Comparison of ENCODE assay signal across 7 mouse cellular contexts in the genomic region with DNA sequence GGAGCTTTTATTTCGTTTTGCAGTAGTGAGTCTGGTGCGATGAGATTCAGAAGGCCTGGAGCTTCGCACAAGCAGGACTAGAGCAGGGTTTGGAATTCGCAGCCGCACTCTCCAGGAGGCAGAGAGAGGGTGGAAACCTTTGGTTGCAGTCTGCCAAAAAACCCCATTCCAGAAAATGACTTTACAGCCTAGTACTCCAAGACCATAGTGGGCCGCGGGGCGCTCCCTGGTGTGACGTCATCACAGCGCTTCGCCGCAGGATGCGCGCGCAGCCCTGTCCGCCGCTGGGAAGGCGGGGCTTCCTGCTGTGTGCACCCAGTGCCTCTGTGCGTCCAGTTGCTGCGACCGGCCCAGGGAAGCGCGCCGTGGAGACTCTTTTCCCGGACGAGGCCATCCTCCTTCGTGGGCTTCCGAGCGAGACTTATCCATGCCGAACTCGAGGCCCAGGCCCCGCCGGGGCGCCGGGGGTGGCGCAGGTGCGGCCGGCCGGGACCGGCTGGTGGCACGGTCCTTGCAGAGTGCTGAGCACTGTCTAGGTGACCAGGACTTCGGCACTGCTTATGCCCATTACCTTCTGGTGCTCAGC. TPM values are rescaled to one million over a fixed set of nuclear protein-coding genes. Genes with fewer than 3 reads are reported as not detected.
DNase-seq lines count a peak whose midpoint lies in the region; ATAC-seq lines count a peak whose summit lies in the region.

A gene (plus strand): TSS at position 277 of the 586 bp plus-strand sequence.

- intact Hi-C loops in gastrocnemius, postnatal 36 days (cut with DNase I): no loop called here
- intact Hi-C loops in left cerebral cortex, postnatal 25 days (cut with DNase I): loop anchor here (5.0 to 10.0 kb wide), 2 partner anchors 127 to 1484 kb away; no protein-coding TSS in a partner anchor

- 0 out of 2 replicates have a peak, but pooled peaks cover 2% of the 10 kb centered on the region for H3K4me1 ChIP-seq in intestine, embryonic 15.5 days (replicated peaks)
- H3K4me1 ChIP-seq in midbrain, embryonic 10.5 days: peaks cover 23% of the 10 kb centered on the region

- 3% methylated on average over 42 of the region's 42 CpGs for WGBS in intestine, embryonic 15.5 days
- WGBS in midbrain, embryonic 10.5 days: 4% methylated on average over 42 of the region's 42 CpGs

- H3K36me3 ChIP-seq in intestine, embryonic 15.5 days: peaks cover 15% of the 10 kb centered on the region
- H3K36me3 ChIP-seq in midbrain, embryonic 10.5 days: peaks cover 31% of the 10 kb centered on the region

- H3K4me2 ChIP-seq in intestine, embryonic 15.5 days (replicated peaks): peak within 1 kb of the TSS; percentile 72

- H3K9me3 ChIP-seq in intestine, embryonic 15.5 days: no peaks in the 10 kb centered on the region
- no peaks in the 10 kb centered on the region for H3K9me3 ChIP-seq in midbrain, embryonic 10.5 days (replicated peaks)

- peak within 1 kb of the TSS; percentile 86 for H3K27ac ChIP-seq in intestine, embryonic 15.5 days
- peak within 1 kb of the TSS; percentile 93 for H3K27ac ChIP-seq in midbrain, embryonic 10.5 days (replicated peaks)

- H3K9ac ChIP-seq in intestine, embryonic 15.5 days: peak within 1 kb of the TSS; percentile 91

- H3K4me3 ChIP-seq in intestine, embryonic 15.5 days (replicated peaks): peak within 1 kb of the TSS; percentile 82
- H3K4me3 ChIP-seq in midbrain, embryonic 10.5 days: peak within 1 kb of the TSS; percentile 78

- no peaks in the 10 kb centered on the region for H3K27me3 ChIP-seq in intestine, embryonic 15.5 days (replicated peaks)
- no peaks in the 10 kb centered on the region for H3K27me3 ChIP-seq in midbrain, embryonic 10.5 days (ENCODE audit: low read depth, poor library complexity, severe bottlenecking)

- peak; percentile 95 to 97 for DNase-seq in adrenal gland, adult 18-20 months (ENCODE audit: low spot score in 2 of 2)
- peak; percentile 95 for DNase-seq in embryo, embryonic 11 days
- peak; percentile 90 to 91 for DNase-seq in gastrocnemius, postnatal 36 days
- DNase-seq in left cerebral cortex, postnatal 25 days (ENCODE audit: low spot score in 2 of 2): peak; percentile 95
- DNase-seq in midbrain, embryonic 10.5 days (ENCODE audit: low spot score): peak; percentile 90
- peak; percentile 95 for DNase-seq in right cerebral cortex, postnatal 4 days

- ATAC-seq in intestine, embryonic 15.5 days: peak; percentile 99

RNA-seq across cellular contexts. Expression of the gene that starts here (rescaled TPM):
- total RNA-seq in adrenal gland, adult 18-20 months (2021): 10 to 100 TPM; 13.5 to 19.6 TPM
- 1 to 10 TPM; 7.4 to 8.5 TPM for total RNA-seq in gastrocnemius, postnatal 36 days (2021)
- 16.6 and 16.9 TPM in 2 replicates for polyA plus RNA-seq in intestine, embryonic 15.5 days (2015; fragmentation: Nextera tagmentation; extraction: Ambion mirVana)
- 10 to 100 TPM; 19.1 to 22.1 TPM for total RNA-seq in left cerebral cortex, postnatal 25 days (2021)
- 22.9 and 23.6 TPM in 2 replicates for polyA plus RNA-seq in midbrain, embryonic 10.5 days (2016; fragmentation: Nextera tagmentation; extraction: Ambion mirVana)

Comparison
In these comparisons a context has a peak if more than half of its experiments do, and no peak if none do; other contexts are left out.
1. Peak in every context shown above with its lines: DNase-seq, ATAC-seq, H3K4me3 ChIP-seq and H3K27ac ChIP-seq.